Mouse (Mus musculus) regulatory T cell (primary cell): ENCODE measurements at regions not wholly inside any gene's neighbourhood (a gene's known extent, or its start where the extent isn't known, plus 50 kb on each side); places are given as distances from the start of the nearest gene placed in this dataset.

Experiments
- in situ Hi-C: fragments of 300-600 bp; cut with MboI, MseI; formaldehyde crosslinking; loops from one replicate; pipeline ENCODE4 v1.15.1; 2025; ENCODE audit warnings: high pct_unique_total_duplicates

DNA sequence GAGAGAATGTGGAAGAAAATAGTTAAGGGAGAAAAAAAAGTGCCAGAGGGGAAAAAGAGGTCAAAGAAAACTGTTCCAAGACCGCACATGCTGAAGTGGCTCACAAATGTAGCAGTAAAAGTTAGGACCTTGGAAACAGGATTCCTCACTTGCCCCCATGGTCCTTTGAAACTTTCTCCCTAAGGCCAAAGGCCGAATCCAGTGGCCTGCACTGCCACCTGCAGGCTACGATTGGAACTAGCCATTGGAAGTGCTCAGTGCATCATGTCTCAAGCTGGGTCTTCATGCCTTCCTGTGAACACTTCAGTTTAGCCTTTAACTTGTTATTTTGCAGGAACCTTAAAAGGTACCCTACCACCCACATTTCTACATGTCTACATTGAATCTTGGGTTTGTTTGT is 56.3 kb upstream of the Mctp2 start:
- in situ Hi-C loops, result loop anchor here (25.0 kb wide), 2 partner anchors 125 to 975 kb away; no protein-coding TSS in a partner anchor

DNA sequence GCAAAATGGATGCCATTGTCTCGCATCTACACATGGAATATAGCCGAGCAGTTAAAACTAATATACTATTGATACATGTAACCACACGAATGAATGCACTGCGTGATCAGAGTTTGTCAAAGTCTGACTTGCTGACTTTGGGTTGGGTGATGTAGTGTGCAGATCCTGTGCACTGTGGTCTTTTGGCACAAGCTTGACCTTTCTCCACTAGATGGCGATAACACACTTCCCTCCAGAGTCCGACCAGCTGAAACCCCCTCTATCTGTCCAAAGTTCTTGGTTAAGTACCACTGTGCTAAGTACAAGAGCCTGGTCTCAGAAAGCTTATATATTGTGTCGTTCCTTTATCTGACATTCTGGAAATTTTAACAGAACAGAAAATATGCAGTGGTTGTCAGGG is 84.9 kb upstream of the Mctp2 start:
- in situ Hi-C loops, result loop anchor here (25.0 kb wide), 1 partner anchor 1271 kb away; no protein-coding TSS in a partner anchor

DNA sequence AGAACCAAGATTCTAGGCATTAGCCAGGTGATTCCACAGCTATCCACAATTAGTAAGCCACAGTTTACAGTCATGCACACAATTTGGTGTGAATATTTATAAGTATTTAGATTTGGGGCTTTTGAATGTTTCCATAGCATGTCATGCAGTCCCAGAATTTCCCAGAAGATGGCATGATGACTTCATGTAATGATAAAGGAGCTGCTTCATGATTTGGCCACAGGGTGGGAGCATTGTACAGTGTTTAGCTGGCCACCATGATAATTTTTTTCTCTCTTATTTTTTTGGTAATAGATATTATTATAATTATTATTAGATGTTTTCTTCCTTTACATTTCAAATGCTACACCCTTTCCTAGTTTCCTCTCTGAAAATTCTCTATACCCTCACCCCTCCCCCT is 93.6 kb upstream of the Mctp2 start:
- in situ Hi-C loops, result loop anchor here (10.0 kb wide), 1 partner anchor 1105 kb away; no protein-coding TSS in a partner anchor

DNA sequence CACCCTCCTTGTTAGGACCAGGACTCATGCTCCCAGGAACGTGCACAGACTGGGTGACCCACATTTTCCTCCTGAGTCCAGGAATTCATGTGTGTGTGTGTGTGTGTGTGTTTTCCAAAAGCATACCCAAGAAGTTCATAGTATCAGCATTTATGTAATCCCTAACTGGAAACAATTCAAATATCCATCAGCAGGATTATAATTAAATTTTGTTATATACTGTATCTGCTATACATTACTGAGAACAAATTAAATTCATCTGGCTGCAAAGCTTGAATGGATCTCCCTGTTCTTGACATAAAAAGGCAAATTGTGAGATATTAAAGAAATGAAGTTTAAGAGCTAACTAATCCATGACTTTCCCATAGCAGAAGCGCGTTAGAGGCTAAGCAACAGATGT is 99.7 kb upstream of the Mctp2 start:
- in situ Hi-C loops, result loop anchor here (10.0 kb wide), 1 partner anchor 1099 kb away; no protein-coding TSS in a partner anchor

GRCm38 (mm10) chr7:72408409-72408986 is 102.1 kb upstream of the Mctp2 start:
- in situ Hi-C loops, result loop anchor here (10.0 kb wide), 1 partner anchor 1096 kb away; no protein-coding TSS in a partner anchor

GRCm38 (mm10) chr7:72438552-72438951 is 132.1 kb upstream of the Mctp2 start:
- in situ Hi-C loops, result no loop called here

- in situ Hi-C loops, result no loop called here
Observed at GRCm38 (mm10) chr7:72442001-72442400, 135.6 kb upstream of the Mctp2 start.

- in situ Hi-C loops, result no loop called here
Observed at GRCm38 (mm10) chr7:72444016-72444415, 137.6 kb upstream of the Mctp2 start.

- in situ Hi-C loops, result no loop called here
Observed at GRCm38 (mm10) chr7:72444792-72445191, 138.4 kb upstream of the Mctp2 start.

- in situ Hi-C loops, result no loop called here
Observed at GRCm38 (mm10) chr7:72446911-72447310, 140.5 kb upstream of the Mctp2 start.

- in situ Hi-C loops, result no loop called here
Observed at GRCm38 (mm10) chr7:72462978-72463377, 156.6 kb upstream of the Mctp2 start.

GRCm38 (mm10) chr7:72464658-72465057 is 158.2 kb upstream of the Mctp2 start:
- in situ Hi-C loops, result no loop called here

DNA sequence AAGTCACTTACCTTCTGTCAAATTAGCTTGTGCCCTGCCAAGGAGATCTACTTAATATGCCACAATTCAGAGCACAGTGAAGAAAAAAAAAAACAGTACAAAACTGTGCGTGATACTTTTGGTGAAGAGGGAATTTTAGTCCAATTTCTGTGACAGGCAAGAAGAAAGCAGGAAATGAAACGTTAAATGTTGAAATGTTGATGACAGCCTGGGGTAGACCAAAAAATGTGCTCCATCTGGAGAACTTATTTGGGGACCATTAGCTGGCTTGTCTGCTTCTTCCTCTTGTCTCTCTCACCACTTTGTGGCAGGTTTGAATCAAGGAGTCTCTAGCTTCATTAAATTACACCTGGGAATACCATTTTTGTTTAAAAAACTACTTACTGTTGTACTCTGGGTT is 163.3 kb upstream of the Mctp2 start:
- in situ Hi-C loops, result no loop called here

GRCm38 (mm10) chr7:72474751-72475150 is 168.3 kb upstream of the Mctp2 start:
- in situ Hi-C loops, result no loop called here

DNA sequence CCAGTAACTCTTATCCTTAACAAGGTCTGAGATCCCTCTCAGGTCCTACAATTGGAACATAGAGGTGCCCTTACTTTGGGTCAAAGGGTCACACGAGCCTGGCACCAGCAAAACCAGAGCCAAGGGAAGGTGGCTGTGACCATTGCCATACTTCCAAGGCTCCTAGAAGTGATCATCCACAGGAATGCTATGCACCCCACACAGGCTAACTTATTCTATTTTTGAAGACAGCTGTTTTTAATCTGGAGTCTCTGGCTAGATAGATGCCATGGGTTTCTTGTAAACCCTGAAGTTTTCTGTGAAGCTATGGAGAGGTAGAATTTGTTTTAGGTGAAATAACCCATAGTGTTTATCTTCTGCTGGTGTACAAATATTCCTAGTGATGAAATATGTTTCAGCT is 172.5 kb upstream of the Mctp2 start:
- in situ Hi-C loops, result no loop called here

GRCm38 (mm10) chr7:72481275-72481674 is 174.9 kb upstream of the Mctp2 start:
- in situ Hi-C loops, result no loop called here

DNA sequence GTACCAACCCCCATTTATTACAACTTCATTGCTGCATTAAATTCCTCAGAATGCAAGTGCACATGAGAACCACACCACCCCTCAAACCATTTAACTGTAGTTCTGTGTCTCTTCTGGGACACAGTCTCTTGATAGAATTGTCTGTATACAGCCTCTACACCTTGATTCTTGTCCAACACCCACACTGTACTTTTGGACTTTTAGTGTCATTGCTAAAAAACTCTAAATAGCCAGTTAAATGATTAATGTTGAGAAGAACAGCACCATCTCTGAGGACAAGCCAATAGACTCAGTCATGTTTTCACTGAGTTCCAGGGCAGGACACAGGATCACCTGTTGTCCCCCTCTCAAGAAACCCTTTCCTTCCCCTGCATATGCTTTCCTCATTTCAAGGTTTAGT is 183.8 kb upstream of the Mctp2 start:
- in situ Hi-C loops, result no loop called here

DNA sequence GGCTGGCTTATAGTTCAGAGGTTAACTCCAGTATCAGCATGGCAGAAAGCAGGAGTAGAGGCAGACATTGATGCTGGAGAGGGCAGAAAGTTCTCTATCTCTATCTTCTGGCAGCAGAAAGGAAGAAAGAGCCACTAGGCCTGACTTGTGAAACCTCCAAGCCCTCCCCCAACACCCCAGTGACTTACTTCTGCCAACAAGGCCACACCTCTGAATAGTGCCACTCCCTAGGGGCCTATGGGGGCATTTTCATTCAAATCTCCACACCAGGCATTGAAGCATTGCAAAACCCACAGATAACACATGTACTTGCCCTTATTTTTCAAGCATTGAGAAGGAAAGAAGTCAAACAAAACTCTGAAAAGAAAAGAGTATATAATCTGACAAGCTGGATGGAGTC is 186.9 kb upstream of the Mctp2 start:
- in situ Hi-C loops, result no loop called here

GRCm38 (mm10) chr7:72496933-72497631 is 190.7 kb upstream of the Mctp2 start:
- in situ Hi-C loops, result no loop called here

GRCm38 (mm10) chr7:72498562-72499230 is 192.3 kb upstream of the Mctp2 start:
- in situ Hi-C loops, result no loop called here

DNA sequence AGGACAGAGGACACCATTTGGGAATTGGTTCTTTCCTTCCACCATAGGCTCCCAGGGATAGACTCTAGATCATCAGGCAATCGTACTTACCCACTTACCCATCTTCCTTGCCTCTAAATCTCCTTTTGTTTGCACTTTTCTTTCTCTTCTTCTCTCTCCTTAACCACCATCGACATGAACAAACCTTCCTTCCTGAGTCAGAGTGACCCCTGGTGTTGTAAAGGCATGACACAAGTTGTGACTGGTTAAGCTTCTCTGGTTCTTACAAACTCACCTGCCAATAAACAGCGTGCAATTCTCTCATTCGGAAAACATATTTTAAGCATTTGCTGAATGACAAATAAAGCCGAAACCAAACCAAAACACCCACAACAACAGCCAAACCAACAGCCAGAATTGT is 193.4 kb upstream of the Mctp2 start:
- in situ Hi-C loops, result no loop called here

GRCm38 (mm10) chr7:72500190-72500589 is 193.8 kb upstream of the Mctp2 start:
- in situ Hi-C loops, result no loop called here

- in situ Hi-C loops, result no loop called here
Observed at GRCm38 (mm10) chr7:72500996-72501395, 194.6 kb upstream of the Mctp2 start.
